Comparison of ENCODE assay signal across 8 mouse cellular contexts in the genomic region with DNA sequence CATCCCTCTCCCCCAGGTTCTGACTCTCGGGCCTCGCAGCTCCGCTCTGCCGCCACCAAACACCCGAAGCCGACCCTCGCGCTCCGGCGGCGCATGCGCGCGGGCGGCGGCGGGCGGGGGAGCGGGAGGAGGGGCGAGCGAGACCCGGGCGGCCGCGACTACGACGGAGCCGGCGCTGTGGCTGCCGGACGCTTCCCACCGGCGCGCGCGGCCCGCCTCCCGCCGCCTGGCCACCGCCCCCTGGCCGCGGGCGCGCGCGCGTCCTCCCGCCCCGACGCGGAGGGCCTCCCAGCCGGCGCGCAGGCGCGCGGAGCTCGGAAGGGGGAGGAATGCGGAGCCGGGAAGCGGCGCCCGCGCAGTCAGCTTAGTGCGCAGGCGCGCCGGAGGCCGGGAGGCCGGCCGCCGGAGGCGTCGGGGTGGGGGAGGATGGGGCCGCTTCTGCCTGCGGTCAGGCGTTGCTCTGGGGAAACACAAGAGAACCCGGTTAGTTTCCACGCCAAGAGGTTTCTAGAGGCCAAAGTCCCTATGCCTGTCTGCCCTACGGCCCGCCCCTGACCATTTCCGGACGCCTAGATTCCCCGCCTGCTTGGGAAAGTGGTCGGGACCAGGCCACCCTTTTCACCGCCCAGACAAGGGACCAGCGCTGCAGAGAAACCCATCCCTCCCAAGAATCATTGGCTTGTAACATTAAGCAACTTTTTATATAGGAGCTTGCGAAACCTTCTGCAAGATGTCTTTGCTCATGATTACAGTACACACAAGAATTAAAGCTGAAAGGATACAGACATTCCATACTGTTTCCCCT. TPM values are rescaled to one million over a fixed set of nuclear protein-coding genes. Genes with fewer than 3 reads are reported as not detected.
DNase-seq lines count a peak whose midpoint lies in the region; ATAC-seq and TF ChIP-seq lines count a peak whose summit lies in the region.

TSS of gene Spen (minus strand) at position 190 of the 805 bp plus-strand sequence.

- H3K9ac ChIP-seq in forebrain, embryonic 11.5 days (ENCODE audit: low read length): peak within 1 kb of the TSS; percentile 92
- H3K9ac ChIP-seq in heart, embryonic 16.5 days (ENCODE audit: low read length): peak within 1 kb of the TSS; percentile 95
- peak within 1 kb of the TSS; percentile 94 for H3K9ac ChIP-seq in liver, embryonic 16.5 days (ENCODE audit: low read depth, low read length)
- H3K9ac ChIP-seq in neural tube, embryonic 12.5 days: peak within 1 kb of the TSS; percentile 98
- peak within 1 kb of the TSS; percentile 94 for H3K9ac ChIP-seq in stomach, postnatal 0 days (ENCODE audit: low read length)

- peak; percentile 84 for DNase-seq in c-Kit-positive CD71-positive TER-119-negative erythroid progenitor cells, embryonic 14.5 days (ENCODE audit: low read depth)
- peak; percentile 97 for DNase-seq in forebrain, embryonic 11.5 days (ENCODE audit: low spot score)
- DNase-seq in kidney, postnatal 25 days: peak; percentile 90 to 97
- peak; percentile 95 for DNase-seq in stomach, postnatal 0 days (ENCODE audit: low spot score)

- peak within 1 kb of the TSS; percentile 93 for H3K4me2 ChIP-seq in forebrain, embryonic 11.5 days (ENCODE audit: low read depth, low read length, severe bottlenecking)
- peak within 1 kb of the TSS; percentile 85 for H3K4me2 ChIP-seq in heart, embryonic 16.5 days (ENCODE audit: low read depth, low read length)
- peak within 1 kb of the TSS; percentile 99 for H3K4me2 ChIP-seq in liver, embryonic 16.5 days (ENCODE audit: low read depth, low read length)
- H3K4me2 ChIP-seq in neural tube, embryonic 12.5 days (replicated peaks): peak within 1 kb of the TSS; percentile 87
- peak within 1 kb of the TSS; percentile 96 for H3K4me2 ChIP-seq in stomach, postnatal 0 days (replicated peaks; ENCODE audit: low read depth)

- no peak for TF ChIP-seq CTCF in E14TG2a.4 (conservative IDR thresholded peaks at IDR 0.05; ENCODE audit: low read length)
- TF ChIP-seq CTCF in stomach, postnatal 0 days (IDR thresholded peaks at IDR 0.05; ENCODE audit: low read depth): no peak

- peaks cover 43% of the 10 kb centered on the region for H3K4me1 ChIP-seq in E14TG2a.4 (replicated peaks; ENCODE audit: low read depth, low read length)
- peaks cover 2% of the 10 kb centered on the region; the same call in 1 of the 2 replicates for H3K4me1 ChIP-seq in forebrain, embryonic 11.5 days (replicated peaks; ENCODE audit: control insufficient read depth, insufficient read depth, low read length)
- H3K4me1 ChIP-seq in heart, embryonic 16.5 days (ENCODE audit: control insufficient read depth, insufficient read depth, low read length): peaks cover 33% of the 10 kb centered on the region
- peaks cover 42% of the 10 kb centered on the region for H3K4me1 ChIP-seq in liver, embryonic 16.5 days (ENCODE audit: control insufficient read depth, low read depth, low read length)
- peaks cover 24% of the 10 kb centered on the region for H3K4me1 ChIP-seq in neural tube, embryonic 12.5 days
- no peaks in the 10 kb centered on the region; the same call in 1 of the 2 replicates for H3K4me1 ChIP-seq in stomach, postnatal 0 days (replicated peaks; ENCODE audit: control insufficient read depth, insufficient read depth)

- H3K27ac ChIP-seq in forebrain, embryonic 11.5 days (ENCODE audit: low read depth, low read length): peak within 1 kb of the TSS; percentile 95
- peak within 1 kb of the TSS; percentile 99 for H3K27ac ChIP-seq in heart, embryonic 16.5 days (ENCODE audit: low read length)
- peak within 1 kb of the TSS; percentile 94 for H3K27ac ChIP-seq in liver, embryonic 16.5 days (ENCODE audit: low read length)
- H3K27ac ChIP-seq in neural tube, embryonic 12.5 days: peak within 1 kb of the TSS; percentile 93
- H3K27ac ChIP-seq in stomach, postnatal 0 days (replicated peaks): peak within 1 kb of the TSS; percentile 98

- peak within 1 kb of the TSS; percentile 89 for H3K4me3 ChIP-seq in E14TG2a.4 (replicated peaks; ENCODE audit: low read length)
- peak within 1 kb of the TSS; percentile 100 for H3K4me3 ChIP-seq in forebrain, embryonic 11.5 days (ENCODE audit: low read depth, low read length)
- H3K4me3 ChIP-seq in heart, embryonic 16.5 days (ENCODE audit: low read length): peak within 1 kb of the TSS; percentile 97
- peak within 1 kb of the TSS; percentile 94 for H3K4me3 ChIP-seq in liver, embryonic 16.5 days (ENCODE audit: low read depth, low read length)
- H3K4me3 ChIP-seq in neural tube, embryonic 12.5 days: peak within 1 kb of the TSS; percentile 100
- H3K4me3 ChIP-seq in stomach, postnatal 0 days (ENCODE audit: low read depth, low read length): peak within 1 kb of the TSS; percentile 93

- H3K36me3 ChIP-seq in E14TG2a.4 (ENCODE audit: insufficient read depth, low read length): no peaks in the 10 kb centered on the region
- H3K36me3 ChIP-seq in forebrain, embryonic 11.5 days (ENCODE audit: control insufficient read depth, insufficient read depth, low read length): no peaks in the 10 kb centered on the region
- H3K36me3 ChIP-seq in heart, embryonic 16.5 days (ENCODE audit: control insufficient read depth, insufficient read depth): no peaks in the 10 kb centered on the region
- no peaks in the 10 kb centered on the region for H3K36me3 ChIP-seq in liver, embryonic 16.5 days (ENCODE audit: control insufficient read depth, insufficient read depth)
- H3K36me3 ChIP-seq in neural tube, embryonic 12.5 days: no peaks in the 10 kb centered on the region
- H3K36me3 ChIP-seq in stomach, postnatal 0 days (ENCODE audit: control insufficient read depth, insufficient read depth, low read length): no peaks in the 10 kb centered on the region

- no peak for TF ChIP-seq EP300 in stomach, postnatal 0 days (optimal IDR thresholded peaks at IDR 0.05)

- WGBS in forebrain, embryonic 11.5 days: under 1% methylated on average over 72 of the region's 88 CpGs
- WGBS in heart, embryonic 16.5 days: under 1% methylated on average over 72 of the region's 88 CpGs
- WGBS in liver, embryonic 16.5 days (ENCODE audit: insufficient replicate concordance): under 1% methylated on average over 82 of the region's 88 CpGs
- under 1% methylated on average over 54 of the region's 88 CpGs for WGBS in neural tube, embryonic 12.5 days
- under 1% methylated on average over 48 of the region's 88 CpGs for WGBS in stomach, postnatal 0 days

- H3K27me3 ChIP-seq in E14TG2a.4 (ENCODE audit: insufficient read depth, low read length): peaks cover 10% of the 10 kb centered on the region; the same call in 1 of the 2 replicates
- H3K27me3 ChIP-seq in forebrain, embryonic 11.5 days (ENCODE audit: control insufficient read depth, insufficient read depth, low read length): no peaks in the 10 kb centered on the region
- H3K27me3 ChIP-seq in heart, embryonic 16.5 days (ENCODE audit: control insufficient read depth, insufficient read depth, low read length): no peaks in the 10 kb centered on the region
- H3K27me3 ChIP-seq in liver, embryonic 16.5 days (ENCODE audit: control insufficient read depth, insufficient read depth, low read depth, low read length): no peaks in the 10 kb centered on the region
- no peaks in the 10 kb centered on the region for H3K27me3 ChIP-seq in neural tube, embryonic 12.5 days (replicated peaks)
- no peaks in the 10 kb centered on the region for H3K27me3 ChIP-seq in stomach, postnatal 0 days (ENCODE audit: control insufficient read depth, insufficient read depth, low read length)

- no peaks in the 10 kb centered on the region for H3K9me3 ChIP-seq in E14TG2a.4 (ENCODE audit: low read length)
- H3K9me3 ChIP-seq in forebrain, embryonic 11.5 days (ENCODE audit: control insufficient read depth, low read length): no peaks in the 10 kb centered on the region
- H3K9me3 ChIP-seq in heart, embryonic 16.5 days (replicated peaks; ENCODE audit: control insufficient read depth, low read length): no peaks in the 10 kb centered on the region
- no peaks in the 10 kb centered on the region for H3K9me3 ChIP-seq in liver, embryonic 16.5 days (replicated peaks; ENCODE audit: control insufficient read depth, low read length)
- no peaks in the 10 kb centered on the region for H3K9me3 ChIP-seq in neural tube, embryonic 12.5 days
- H3K9me3 ChIP-seq in stomach, postnatal 0 days (ENCODE audit: control insufficient read depth, low read length): no peaks in the 10 kb centered on the region

- ATAC-seq in forebrain, embryonic 11.5 days (replicated peaks; ENCODE audit: low FRiP score): peak; percentile 77
- peak; percentile 87 for ATAC-seq in heart, embryonic 16.5 days (replicated peaks; ENCODE audit: extremely low read depth, insufficient read depth, low FRiP score)
- ATAC-seq in liver, embryonic 16.5 days (ENCODE audit: low read depth): peak; percentile 87
- ATAC-seq in neural tube, embryonic 12.5 days (ENCODE audit: low FRiP score, low read depth): peak; percentile 66
- ATAC-seq in stomach, postnatal 0 days (ENCODE audit: low FRiP score, low TSS enrichment): peak; percentile 92

RNA-seq across cellular contexts. Expression of gene Spen, which starts in this region (rescaled TPM):
- polyA plus RNA-seq in forebrain, embryonic 11.5 days (2014; fragmentation: Nextera tagmentation; extraction: Ambion mirVana): 17.1 and 19.2 TPM in 2 replicates
- polyA plus RNA-seq in heart, embryonic 16.5 days (2015; fragmentation: Nextera tagmentation; extraction: Ambion mirVana): 5.2 and 7.1 TPM in 2 replicates
- 2.9 and 3.3 TPM in 2 replicates for polyA plus RNA-seq in liver, embryonic 16.5 days (2015; fragmentation: Nextera tagmentation; extraction: Ambion mirVana)
- polyA plus RNA-seq in neural tube, embryonic 12.5 days (2016; fragmentation: Nextera tagmentation; extraction: Ambion mirVana): 21.1 and 21.3 TPM in 2 replicates
- polyA plus RNA-seq in stomach, postnatal 0 days (2015; fragmentation: Nextera tagmentation; extraction: Ambion mirVana): 2.9 and 3.2 TPM in 2 replicates

Comparison
In these comparisons a context has a peak if more than half of its experiments do, and no peak if none do; other contexts are left out.
1. Peak in every context shown above with its lines: DNase-seq, ATAC-seq, H3K4me3 ChIP-seq and H3K27ac ChIP-seq.